Mouse (Mus musculus) adrenal gland, postnatal 25 days (tissue): ENCODE results near the gene Gm11111. TPM values are rescaled to one million over a fixed set of nuclear protein-coding genes. Genes with fewer than 3 reads are reported as not detected.
"Not testable (repeated sequence)": the region's sequence is repeated elsewhere in the genome, so short reads cannot be mapped to it uniquely, and the experiment has no call there.

Source experiments
- DNase-seq: peaks from one replicate; pipeline ENCODE4 v3.0.0; 2021; ENCODE audit warnings: mixed read lengths
- long read RNA-seq: library from polyadenylated mRNA; stranded (forward); transcript quantifications from one replicate; pipeline ENCODE4 v2.0.0, GENCODE M21; 2021
- total RNA-seq: library from RNA; stranded (reverse); gene quantifications from 2 replicates; pipeline ENCODE4 v1.2.3, GENCODE M21; 2021

Gene Gm11111
- not detected in 2 replicates for total RNA-seq
- long read RNA-seq = 0 reads

- DNase-seq = no peak
Measured at GRCm38 (mm10) chr5:98552395-98552794, at the start of gene Gm11111. Gm11111 (plus strand) TSS chr5:98552695.

- DNase-seq = peak; percentile 4
Measured at GRCm38 (mm10) chr5:98516214-98516613, 36.3 kb upstream of the Gm11111 start.

DNA sequence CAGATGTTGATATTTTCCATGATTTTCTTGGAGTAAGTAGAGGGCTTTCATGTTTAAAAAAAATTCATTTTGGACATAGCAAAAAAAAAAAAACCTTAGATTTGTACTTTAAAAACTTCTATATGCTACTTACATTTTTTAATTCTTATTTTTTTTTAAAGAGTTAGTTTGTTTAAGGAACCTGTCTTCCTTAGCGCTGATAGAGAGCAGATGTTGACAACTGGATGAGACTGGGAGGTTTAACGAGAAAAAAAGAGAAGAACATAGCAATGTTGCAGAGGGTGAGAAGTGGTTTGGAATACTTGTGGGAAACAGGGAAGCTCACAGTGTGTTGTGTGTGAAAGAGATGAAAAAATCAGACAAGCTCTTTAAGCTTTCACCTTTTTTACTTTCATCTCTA, 32.4 kb upstream of the Gm11111 start:
- DNase-seq = no peak

GRCm38 (mm10) chr5:98522270-98522977, 30.1 kb upstream of the Gm11111 start:
- no peak for DNase-seq

DNA sequence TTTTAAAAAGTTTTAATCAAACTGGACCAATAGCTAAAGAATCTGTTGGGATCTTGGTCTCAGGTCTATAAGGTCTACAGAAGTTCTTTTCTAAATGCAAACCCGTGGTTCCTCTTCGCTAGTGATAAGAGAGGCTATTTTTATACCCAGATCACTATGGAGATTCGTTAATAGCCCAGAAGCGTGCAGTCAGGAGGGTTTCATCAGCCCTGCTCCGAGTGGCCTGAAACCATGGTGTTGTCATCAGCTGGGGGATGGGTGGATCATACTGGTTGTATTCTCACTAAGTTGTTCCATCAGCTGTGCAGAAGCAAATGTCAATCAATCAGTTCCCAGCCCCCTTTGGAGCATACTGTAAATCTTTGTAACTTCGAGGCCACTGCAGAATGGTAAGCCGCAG, 29.4 kb upstream of the Gm11111 start:
- no peak for DNase-seq

DNA sequence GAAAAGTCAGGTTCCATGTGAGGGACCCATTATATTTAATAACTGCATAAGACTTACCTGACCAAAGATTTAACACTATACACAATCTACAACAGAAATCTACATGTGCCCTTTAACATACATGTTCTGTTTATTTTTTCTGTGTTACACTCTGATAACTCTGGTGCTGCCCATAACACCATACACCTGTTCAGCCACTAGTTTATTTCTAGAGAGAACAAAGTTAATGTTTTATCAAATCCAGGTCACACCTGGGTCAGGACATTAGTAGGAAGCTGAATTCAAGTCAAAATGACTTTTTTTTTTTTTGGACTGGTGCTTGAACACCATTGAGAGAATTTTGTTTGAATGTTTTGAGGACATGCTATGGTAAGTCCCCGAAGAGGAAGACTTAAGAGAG, 28.7 kb upstream of the Gm11111 start:
- DNase-seq = no peak

- no peak for DNase-seq
Measured at GRCm38 (mm10) chr5:98541333-98541732, 11.2 kb upstream of the Gm11111 start.

DNA sequence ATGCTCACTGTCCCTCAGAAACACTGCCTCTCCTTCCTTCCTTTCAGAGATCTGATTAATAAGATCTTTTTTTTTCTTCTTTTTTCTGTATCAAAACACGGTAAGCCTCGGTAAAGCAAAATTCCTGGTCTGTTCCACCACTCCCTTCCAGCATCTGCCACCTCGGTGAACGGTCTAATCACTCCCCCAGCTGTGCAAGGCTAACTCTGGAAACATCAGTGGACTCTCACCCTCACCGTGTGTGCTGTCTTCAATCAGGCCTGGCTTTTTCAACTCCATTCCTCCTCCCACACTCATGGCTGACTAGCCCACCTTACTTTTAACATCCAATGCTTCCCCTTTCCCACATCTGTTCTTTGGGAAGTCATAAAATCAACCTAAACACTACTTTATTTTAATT, 2.2 kb upstream of the Gm11111 start:
- no peak for DNase-seq

DNA sequence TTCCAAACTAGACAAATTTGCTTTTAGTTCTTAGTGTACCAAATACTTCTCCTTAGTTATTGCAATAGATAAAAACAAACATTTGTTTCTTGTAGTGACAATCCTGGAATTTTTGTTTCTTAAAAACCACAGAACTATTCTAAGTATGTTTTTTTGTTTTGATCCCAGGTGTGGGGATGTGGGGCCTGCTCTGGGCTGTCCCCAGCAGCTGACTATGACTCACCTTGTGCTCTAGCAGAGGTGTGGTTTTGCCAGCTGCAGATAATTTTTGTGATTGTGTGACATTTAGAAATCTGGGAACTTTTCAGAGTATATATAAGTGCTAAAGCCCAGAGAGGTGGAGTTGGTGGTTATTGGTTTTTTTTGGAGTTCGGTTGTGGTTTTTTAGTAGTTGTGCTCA, 1.6 kb upstream of the Gm11111 start:
- no peak for DNase-seq

DNA sequence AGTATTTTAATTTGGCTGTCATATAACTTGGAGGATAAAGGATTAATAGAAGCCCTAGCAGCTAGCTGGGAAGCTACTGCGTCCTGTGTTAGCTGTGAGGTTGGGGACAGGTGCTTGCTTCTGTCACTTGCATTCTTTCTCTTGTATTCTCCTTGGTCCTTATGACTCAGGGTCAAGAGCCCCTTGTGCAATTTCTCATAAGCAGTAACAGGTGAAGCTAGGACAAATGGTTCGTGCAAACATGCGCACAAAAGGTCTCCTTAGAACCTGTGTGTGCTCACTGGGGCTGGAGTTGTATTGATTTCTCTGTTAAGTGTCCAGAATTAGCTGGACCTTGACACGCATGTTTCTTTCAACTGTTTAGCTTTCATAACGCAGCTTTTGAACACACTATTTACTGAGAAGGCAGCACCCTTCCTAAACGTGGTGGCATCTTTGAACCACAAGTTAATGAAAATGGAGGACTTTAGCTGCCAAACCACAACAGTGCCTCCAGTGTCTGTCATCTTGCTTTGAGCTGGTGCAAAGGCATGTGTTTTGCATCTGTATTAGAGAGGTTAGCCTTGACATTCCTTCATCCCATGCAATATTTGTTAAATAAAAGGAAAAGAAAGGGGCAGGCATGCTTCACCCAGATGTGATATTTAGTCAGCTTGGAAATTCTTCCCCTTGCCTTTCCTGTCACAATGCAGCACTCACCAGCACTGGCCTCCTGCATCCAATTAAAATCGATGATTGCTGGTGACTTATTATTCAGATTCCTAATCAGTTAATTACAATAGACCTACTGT, 511 bp downstream of the Gm11111 start:
- no peak for DNase-seq

- DNase-seq = no peak
Measured at GRCm38 (mm10) chr5:98561301-98561700, 8.8 kb downstream of the Gm11111 start.

DNA sequence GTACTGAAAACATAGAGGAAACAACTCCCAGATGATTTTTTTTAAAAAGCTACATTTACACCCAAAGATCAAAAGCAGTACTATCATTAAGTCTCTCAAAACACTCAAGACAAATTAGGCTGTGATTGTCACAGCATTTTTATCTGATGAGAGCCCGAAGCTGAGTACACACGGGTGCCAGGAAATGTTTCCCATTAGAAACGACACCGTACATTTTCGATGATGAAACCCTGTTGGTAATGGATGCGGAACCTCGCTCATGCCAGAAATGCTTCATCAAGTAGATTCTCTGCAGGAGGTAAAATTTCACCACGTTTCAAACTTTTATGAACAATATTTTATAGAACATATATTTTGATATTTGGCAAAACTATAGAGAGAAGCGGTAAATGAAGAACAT, 10.3 kb downstream of the Gm11111 start:
- DNase-seq = no peak

- DNase-seq = no peak
Measured at GRCm38 (mm10) chr5:98563801-98564200, 11.3 kb downstream of the Gm11111 start.

DNA sequence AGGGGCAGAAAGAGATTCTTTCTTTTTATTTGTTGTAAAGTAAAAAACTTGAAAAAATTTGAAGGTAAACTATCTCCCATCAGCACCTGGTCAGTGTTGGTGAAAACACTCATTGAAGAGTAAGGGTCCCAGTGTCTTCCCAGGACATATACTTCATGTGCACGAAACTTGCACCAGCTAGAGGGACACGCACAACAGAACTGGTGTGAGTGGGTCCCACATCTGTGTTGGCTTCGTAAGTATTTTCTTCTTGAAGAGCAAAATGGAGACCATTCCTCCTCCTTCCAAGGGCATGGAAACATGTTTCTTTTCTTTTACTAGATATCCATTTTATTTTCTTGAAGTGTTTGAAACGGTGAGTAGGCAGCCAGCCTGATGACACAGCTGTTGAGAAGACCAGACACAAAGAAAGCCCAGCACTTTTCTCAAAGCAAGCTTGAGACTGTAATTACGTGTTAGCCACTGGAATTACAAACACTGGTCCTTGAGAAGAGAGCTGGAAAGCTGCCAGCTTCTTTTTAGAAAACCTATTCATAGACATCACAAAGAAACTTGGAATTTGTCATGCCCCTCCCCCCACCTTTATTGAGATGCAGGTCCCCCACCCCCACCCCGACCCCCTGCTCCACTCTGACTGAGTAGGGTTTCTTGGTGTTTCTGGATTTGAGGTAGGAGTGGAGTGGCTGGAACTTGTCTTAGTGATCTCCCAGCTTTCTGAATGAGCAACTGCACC, 14.1 kb downstream of the Gm11111 start:
- no peak for DNase-seq

- DNase-seq = no peak
Measured at GRCm38 (mm10) chr5:98568481-98568880, 16.0 kb downstream of the Gm11111 start.

- DNase-seq = no peak
Measured at GRCm38 (mm10) chr5:98569029-98569513, 16.6 kb downstream of the Gm11111 start.

- DNase-seq = no peak
Measured at GRCm38 (mm10) chr5:98572392-98572791, 19.9 kb downstream of the Gm11111 start.

DNA sequence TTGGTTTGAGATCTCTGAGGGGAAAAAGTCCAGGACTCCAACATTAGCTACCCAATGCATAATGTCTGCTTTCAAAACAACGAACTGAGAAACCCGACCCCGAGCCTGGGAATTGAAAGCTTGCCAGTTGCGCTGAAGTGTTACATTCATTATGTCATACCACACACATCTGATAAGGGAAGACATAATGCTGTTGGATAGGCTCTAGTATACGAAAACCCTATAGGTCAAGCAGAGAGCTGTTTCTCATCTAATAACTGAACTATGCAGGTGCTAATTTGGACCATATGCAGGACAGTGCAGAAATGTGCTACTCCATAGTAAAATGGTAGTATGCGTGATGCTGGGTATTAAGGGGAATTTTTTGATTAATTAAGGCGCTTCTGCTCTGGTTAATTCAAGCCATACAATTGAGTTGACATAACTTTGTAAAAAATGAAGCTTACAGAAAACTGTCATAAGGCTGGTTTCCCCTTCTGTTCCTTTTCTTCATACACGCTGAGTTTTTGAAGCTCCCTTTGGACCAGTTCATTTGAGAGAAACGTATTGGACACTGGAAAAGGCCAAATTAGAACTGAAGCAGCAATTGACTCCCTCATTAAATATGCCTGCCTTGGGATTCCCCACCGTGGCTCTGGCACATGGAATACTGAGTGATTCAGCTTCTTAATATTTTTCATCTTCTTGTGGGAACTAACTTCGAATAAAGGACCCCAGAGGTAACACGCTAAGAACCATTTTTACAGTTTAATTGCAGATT, 22.4 kb downstream of the Gm11111 start:
- DNase-seq = no peak

- DNase-seq = no peak
Measured at GRCm38 (mm10) chr5:98575471-98575834, 23.0 kb downstream of the Gm11111 start.

DNA sequence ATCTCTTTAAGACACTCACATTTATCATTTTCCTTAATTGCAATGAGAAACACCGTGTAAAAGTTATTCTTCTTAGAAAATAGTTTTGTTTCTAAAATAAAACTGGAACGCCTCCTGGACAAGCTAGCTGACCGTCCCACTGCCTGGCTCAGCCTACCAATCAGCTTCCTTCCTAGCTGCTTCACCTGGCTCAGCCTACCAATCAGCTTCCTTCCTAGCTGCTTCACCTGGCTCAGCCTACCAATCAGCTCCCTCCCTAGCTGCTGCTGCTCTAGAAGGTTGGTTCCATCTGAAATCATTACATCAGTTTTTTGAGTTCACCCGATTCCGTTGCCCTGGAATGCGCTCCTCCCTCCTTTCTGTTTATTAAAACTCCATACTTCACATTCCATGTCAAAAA, 24.0 kb downstream of the Gm11111 start:
- not testable (repeated sequence) for DNase-seq

DNA sequence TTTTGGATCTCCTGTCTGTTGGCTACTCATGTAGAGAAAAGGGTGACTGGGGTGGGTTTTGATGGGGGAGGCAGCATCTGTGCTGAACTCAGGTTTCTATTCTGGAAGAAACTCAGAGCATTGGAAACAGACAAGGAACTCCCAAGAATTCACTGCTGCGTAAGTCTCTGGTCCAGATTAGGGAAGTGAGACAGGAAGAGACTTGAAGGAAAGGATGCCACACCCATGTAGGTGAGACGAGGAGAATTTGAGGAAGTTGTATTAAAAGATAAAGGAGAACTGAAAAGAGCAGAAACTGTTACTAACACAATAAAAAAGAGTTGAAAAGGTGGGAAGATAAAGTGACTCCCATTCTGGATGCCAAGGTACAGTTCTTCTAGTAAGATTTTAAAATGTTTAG, 25.9 kb downstream of the Gm11111 start:
- DNase-seq = no peak

GRCm38 (mm10) chr5:98580811-98581210, 28.3 kb downstream of the Gm11111 start:
- no peak for DNase-seq
